Mouse (Mus musculus) thymus, adult 18-20 months (tissue): Measurements from ENCODE around the gene Wnt4.

Source experiments
- DNase-seq, 2 experiments: peaks; one replicate each; pipeline ENCODE4 v3.0.0; 2022; ENCODE audit warnings: mixed read lengths in 2 of 2

The Wnt4 gene

DNA sequence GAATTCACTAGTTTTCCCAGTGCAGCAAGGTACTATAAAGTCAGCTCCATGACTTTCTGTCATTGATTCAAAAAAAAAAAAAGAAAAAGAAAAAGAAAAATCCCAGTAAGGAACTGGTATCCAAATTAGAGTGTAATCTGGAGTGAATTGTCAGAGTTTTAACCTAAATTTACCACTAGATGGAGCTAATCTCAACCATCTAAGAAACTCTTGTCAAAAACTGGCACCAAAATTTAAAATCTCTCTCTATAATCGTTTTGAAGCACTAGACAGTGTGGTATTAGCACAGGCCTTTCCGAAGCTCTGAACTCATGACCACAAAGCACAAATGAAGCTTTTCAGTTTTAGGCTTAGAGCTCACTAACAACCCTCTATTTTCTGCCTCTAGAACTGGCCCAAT lies 36.2 kb downstream of the Wnt4 start:
- no peak for DNase-seq

DNA sequence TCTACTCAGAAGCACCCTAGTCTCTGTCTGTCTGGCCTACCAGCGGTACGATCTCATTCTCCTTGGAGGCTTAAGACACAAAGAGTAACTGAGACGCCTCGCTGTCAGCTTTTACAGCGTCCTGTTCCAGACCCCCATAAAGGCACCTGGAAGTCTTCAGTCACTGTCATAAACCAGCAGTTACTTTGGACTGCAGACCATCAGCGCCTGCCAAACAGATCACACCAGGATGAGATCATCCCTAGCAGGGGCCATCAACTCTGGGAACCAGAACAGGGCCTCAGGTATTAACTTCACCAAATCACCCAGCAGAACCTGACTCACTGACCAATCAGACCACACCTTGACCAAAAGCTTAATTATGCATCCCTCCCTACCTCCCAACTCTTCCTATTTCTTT lies 37.3 kb downstream of the Wnt4 start:
- no peak for DNase-seq

DNA sequence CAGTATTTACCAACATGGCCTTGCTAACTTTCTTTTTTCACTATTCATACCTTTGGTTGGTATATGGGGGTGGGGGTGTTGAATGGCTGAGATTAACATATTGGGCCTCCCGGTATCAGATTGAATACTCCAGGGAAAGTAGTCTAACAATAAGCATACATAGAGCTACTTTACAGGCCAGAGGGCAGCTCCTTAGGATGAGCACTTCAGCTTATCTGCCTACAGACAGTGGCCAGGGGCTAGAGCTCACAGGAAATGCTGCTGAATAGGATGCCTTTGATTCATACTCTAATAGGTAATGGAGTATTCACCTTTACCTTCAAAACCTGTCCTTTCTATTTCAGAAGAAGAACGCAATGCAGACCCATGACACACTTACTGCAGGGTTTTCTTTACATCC lies 37.8 kb downstream of the Wnt4 start:
- DNase-seq: no peak

DNA sequence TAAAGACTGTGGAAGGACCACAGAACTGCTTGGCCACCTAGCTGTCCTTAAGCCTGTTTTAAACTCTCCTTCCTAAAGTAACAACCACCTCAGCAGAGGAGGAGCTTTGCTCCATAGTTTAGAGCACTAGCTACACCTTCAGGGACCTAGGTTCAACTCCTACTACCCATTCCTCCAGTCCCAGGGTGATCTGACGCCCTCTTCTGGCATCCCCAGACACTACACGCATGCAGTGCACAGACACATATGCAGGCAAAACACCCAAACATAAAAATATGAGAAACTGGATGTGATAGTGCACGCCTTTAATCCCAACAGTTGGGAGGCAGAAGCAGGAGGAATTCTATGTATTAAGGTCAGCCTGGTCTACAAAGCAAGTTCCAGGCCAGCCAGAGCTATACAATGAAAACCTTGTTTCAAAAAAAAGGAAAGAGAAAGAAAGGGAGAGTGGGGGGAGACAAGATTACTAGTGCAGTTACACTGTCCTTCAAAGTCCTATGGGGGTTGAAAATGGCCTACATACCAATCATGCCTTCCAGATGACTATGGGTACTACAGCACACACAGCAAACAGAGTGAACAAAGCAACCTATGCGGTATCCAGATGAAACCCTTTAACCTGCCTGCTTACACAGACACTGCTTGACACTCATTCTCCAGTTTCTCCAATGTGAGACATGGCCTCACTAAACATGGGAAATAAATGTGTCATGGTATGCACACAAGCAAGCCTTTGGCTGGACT lies 38.9 kb downstream of the Wnt4 start:
- DNase-seq: no peak

DNA sequence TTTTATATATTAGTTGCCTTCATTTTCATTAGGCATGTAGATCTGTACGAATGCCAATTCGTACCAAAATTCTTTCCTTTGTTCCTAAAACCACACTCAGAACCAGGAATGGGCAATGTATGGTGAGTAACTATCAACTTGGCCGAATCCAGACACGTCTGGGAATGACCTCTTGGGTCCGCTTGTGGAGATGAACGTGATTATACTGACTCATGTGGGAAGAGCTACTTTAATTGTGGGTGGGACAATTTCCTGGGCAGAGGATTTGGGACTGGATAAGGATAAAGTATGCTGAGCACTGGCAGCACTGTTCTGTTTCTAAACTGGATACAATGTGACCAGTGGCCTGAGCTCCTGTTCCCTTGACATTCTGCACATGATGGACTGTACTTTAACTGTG lies 47.6 kb downstream of the Wnt4 start:
- no peak for DNase-seq

DNA sequence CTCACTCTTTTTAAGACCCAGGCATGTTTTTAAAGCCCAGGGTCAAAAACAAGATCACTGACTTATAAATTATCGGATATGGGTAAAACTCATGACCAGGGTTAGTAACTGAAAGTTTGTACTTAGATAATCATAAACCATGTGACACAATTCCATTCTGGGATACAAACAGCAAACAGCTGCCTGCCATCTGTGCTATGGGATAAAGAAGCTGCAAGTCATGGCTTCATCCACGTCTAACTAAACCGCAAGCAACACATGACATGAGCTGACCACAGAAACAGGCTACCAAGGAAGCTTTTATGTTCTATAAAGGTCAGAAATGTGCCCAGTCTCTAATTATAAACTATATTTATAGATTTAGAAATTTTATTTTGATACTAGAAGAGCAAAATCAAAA lies 49.2 kb downstream of the Wnt4 start:
- DNase-seq: no peak

DNA sequence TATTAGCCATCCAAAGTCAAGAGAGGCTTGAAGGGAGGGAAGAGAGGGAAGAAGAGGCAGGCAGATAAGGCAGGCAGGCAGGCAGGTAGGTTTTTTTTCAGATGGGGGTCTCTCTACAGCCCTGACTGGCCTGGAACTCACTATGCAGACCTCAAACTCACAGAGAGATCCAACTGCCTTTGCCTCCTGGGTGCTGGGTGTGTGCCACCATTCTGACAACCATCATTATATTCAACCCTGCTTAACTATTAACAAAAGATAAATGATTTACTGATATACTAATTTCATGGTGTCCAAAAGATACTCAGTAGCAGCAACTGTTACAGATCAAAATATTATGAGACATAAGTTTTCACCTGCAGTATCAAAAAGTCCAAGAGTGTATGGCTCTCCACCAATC lies 54.8 kb downstream of the Wnt4 start:
- DNase-seq: no peak

DNA sequence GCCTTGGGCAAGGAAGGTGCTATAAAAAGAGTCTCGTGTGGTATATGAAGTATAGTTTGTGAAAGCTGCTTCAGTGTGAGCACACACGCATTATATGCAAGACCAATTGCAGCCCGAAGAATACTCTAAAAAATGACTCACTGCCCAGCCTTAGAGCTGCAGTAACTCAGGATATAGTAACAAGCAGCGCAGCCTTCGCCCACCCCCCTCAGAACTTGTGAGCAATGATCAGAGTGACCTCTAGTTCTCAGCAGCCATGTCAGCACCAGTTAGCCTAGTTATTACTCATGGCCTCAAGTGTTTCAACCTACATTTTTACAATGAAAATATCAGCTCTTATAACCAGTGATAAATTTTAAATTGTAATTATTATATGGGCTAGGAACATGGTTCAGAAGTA lies 59.2 kb downstream of the Wnt4 start:
- DNase-seq: no peak

DNA sequence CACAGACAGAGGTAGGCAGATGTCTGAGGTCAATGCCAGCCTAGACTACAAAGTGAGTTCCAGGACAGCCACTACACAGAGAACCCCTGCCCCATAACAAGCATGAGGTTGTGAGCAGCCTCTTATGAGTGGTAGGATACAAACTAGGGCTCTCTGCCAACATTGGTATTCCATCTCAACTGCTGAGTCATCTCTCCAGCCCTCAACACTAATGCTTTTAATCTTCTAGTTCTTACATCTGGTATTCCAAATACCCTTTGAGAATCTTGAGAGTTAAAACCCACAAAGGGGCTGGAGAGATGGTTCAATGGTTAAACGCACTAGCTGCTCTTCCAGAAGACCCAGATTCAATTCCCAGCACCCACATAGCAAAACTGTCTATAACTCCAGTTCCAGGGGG lies 62.1 kb downstream of the Wnt4 start:
- DNase-seq: no peak

DNA sequence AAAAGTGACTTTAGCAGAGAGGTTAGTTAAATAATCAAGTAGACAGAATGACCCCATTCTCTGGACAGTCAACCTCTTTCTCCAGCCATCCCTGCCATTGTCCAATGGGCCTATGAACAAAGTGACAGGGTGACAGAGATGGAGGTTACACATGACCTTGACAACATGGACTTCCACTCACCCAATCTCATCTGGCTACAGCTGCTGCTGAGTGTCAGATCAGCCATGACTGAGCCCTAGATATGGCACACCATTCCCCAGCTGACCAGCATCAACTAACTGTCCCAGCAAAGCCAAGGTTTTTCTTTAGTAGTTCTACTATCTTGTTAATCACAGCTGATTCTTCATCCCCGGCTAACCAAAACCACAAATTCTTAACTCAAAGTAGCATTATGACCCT lies 65.5 kb downstream of the Wnt4 start:
- no peak for DNase-seq

DNA sequence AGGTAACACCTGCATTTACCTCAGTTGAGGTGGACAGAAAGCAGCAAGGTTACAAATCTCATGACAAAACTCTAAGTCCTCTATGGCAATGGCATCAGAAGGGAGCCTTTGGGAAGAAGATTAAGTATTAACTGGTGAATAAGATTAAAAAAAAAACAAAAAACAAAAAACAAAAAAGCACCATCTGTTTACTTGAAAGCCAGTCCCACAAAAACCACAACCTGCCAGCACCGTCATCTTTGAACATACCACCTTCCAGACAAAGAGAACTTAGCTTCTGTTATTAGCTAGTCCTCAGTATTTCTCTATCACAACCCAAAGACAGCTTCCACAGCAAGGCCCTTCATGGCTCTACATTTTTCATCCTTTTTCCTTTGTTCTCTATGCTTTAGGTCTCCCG lies 67.8 kb downstream of the Wnt4 start:
- no peak for DNase-seq

DNA sequence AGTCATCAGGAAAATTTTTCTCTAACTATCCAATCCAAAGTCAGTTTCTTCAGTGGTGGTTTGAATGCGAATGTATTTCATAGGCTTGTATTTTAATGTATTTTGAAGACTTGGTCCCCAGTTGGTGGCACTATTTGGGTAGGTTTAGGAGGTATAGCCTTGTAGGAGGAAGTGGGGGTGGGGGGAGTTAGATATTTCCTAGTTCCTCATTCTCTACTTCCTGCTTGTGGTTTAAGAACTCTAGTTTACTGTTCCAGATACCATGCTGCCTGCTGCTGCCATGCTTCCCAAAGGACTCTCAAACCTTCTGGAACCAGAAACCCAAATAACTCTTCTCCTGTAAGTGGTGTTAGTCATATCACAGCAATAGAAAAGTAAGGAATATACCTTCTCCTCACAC lies 68.5 kb downstream of the Wnt4 start:
- DNase-seq: no peak
